Mouse (Mus musculus) midbrain, embryonic 13.5 days (tissue): ENCODE measurements around the gene Dcdc2a. TPM values are rescaled to one million over a fixed set of nuclear protein-coding genes. Genes with fewer than 3 reads are reported as not detected.

Experiments
- ATAC-seq: fragments of 200-750 bp; cut with Nextera tagmentation; 2 replicates; pipeline ENCODE4 v1.8.0; 2017; ENCODE audit warnings: mild to moderate bottlenecking, moderate TSS enrichment, moderate library complexity
- H3K27ac ChIP-seq: fragments of 300-500 bp; sonication (generic); 2 replicates; pipeline ENCODE4 v1.5.1; 2015; ENCODE audit warnings: inconsistent platforms, mild to moderate bottlenecking, moderate library complexity
- H3K27me3 ChIP-seq: fragments of 300-500 bp; sonication (generic); 2 replicates; pipeline ENCODE4 v1.6.1; 2015; ENCODE audit warnings: mild to moderate bottlenecking, inconsistent platforms
- H3K36me3 ChIP-seq: fragments of 300-500 bp; sonication (generic); 2 replicates; pipeline ENCODE4 v1.6.1; 2015; ENCODE audit warnings: mild to moderate bottlenecking, inconsistent platforms
- H3K4me1 ChIP-seq: fragments of 300-500 bp; sonication (generic); replicated peaks from 2 replicates; pipeline ENCODE4 v1.6.1; 2015; ENCODE audit warnings: inconsistent platforms
- H3K4me2 ChIP-seq: fragments of 300-500 bp; sonication (generic); replicated peaks from 2 replicates; pipeline ENCODE4 v1.6.1; 2015; ENCODE audit warnings: moderate library complexity, mild to moderate bottlenecking, inconsistent platforms
- H3K4me3 ChIP-seq: fragments of 300-500 bp; sonication (generic); replicated peaks from 2 replicates; pipeline ENCODE4 v1.5.1; 2015; ENCODE audit warnings: mild to moderate bottlenecking, inconsistent platforms
- H3K9ac ChIP-seq: fragments of 300-500 bp; sonication (generic); replicated peaks from 2 replicates; pipeline ENCODE4 v1.6.1; 2015; ENCODE audit warnings: mild to moderate bottlenecking, inconsistent platforms
- H3K9me3 ChIP-seq: fragments of 300-500 bp; sonication (generic); 2 replicates; pipeline ENCODE4 v1.6.1; 2016; ENCODE audit warnings: mild to moderate bottlenecking, inconsistent platforms
- WGBS: fragments of 180-500 bp; shearing (Covaris S2); methylation state at CpG from one replicate; pipeline ENCODE4 v1.1.7; 2015; 5-methylcytosine and 5-hydroxymethylcytosine counted together
- polyA plus RNA-seq: library from polyadenylated mRNA; unstranded; fragments of >200 nt; fragmentation: Nextera tagmentation; extraction: Ambion mirVana; gene quantifications from 2 replicates; pipeline ENCODE4 v1.2.1, GENCODE M21; 2015

Dcdc2a gene
- polyA plus RNA-seq, 1 experiment from 2014 or later, result 3.0 TPM

DNA sequence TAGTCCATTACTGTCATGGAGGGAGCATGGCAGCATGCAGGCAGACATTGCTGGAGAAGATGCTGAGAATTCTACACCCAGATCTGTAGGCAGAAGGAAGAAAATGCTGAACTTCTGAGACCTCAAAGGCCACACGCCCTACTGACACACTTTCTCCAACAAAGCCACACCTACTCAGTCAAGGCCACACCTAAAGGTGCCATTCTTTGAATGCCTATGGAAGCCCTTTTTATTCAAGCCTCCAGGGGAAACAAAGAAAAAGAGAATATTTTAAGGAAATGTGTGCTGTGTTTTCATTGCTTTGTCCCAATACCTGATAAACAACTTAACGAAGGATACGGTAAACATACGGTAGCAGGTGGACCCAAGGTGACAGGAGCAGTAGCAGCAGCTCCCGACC is 3.1 kb upstream of the Dcdc2a start:
- no peak overlapping the region for H3K4me3 ChIP-seq
- WGBS, result 96% methylated on average over 5 of the region's 5 CpGs

DNA sequence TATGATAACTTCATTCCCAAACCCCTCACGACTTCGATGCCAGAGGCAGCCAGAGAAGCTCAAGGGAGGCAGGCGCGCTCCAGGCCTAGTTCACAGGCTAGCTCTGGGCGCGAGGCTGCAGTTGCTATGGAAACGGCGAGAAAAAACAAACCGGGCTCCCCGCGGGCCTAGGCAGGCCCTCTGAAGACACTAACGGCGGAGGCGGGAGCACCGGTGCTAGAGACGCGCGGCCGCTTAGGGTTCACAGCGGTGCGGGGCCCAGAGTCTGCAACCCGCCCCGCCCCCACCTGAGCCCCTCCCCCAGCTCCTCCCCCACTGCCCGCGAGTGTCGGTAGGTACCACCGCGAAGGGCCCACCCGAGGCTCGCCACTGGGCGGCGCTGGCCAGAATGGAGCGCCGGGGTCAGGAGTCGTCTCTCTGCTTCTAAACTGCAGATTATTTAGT is 671 bp upstream of the Dcdc2a start:
- Histone ChIP-seq H3K9ac (peak overlapping the region; percentile 44), H3K4me3 (peak overlapping the region; percentile 54), H3K27ac (no peak overlapping the region), H3K27me3 (peaks cover 38% of the 10 kb centered on the region), H3K9me3 (no peaks in the 10 kb centered on the region; the same call in 1 of the 2 replicates), H3K4me1 (peaks cover 19% of the 10 kb centered on the region), H3K36me3 (no peaks in the 10 kb centered on the region), H3K4me2 (peak overlapping the region; percentile 85)
- peak; percentile 94 for ATAC-seq
- WGBS, result under 1% methylated on average over 33 of the region's 35 CpGs

More for the DNA sequence above, 3.1 kb upstream of the Dcdc2a start:
- H3K36me3 ChIP-seq, result no peaks in the 10 kb centered on the region
- no peak for ATAC-seq
- no peak overlapping the region for H3K4me2 ChIP-seq
- peaks cover 19% of the 10 kb centered on the region for H3K4me1 ChIP-seq
- no peaks in the 10 kb centered on the region; the same call in 1 of the 2 replicates for H3K9me3 ChIP-seq
- H3K9ac ChIP-seq, result no peak overlapping the region
- no peak overlapping the region for H3K27ac ChIP-seq
- H3K27me3 ChIP-seq, result peaks cover 38% of the 10 kb centered on the region

DNA sequence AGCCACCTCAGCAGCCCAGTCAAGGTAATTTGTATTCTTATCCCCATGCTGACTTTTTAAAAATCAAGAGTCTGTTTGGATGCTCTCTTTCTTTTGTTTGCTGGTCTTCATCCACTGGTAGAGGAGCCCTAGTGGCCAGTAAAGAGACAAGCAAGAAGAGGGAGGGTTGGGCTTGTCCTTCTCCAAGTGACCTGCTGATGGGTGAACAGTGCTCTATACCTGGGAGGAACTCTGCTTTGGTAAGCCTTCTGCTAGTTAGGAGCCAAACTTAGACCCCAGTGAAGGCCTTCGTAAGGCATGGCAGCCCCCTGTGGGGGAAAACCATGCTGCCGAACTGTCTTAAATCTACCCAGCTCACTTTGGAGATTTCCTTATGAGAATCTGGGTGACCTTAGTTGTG is 10.9 kb downstream of the Dcdc2a start:
- Histone ChIP-seq H3K4me2 (no peak overlapping the region), H3K36me3 (no peaks in the 10 kb centered on the region), H3K27me3 (no peaks in the 10 kb centered on the region), H3K4me3 (no peak overlapping the region), H3K27ac (no peak overlapping the region), H3K9me3 (no peaks in the 10 kb centered on the region), H3K9ac (no peak overlapping the region), H3K4me1 (no peaks in the 10 kb centered on the region)
- ATAC-seq, result no peak
- WGBS, result 98% methylated on average over 2 of the region's 2 CpGs

DNA sequence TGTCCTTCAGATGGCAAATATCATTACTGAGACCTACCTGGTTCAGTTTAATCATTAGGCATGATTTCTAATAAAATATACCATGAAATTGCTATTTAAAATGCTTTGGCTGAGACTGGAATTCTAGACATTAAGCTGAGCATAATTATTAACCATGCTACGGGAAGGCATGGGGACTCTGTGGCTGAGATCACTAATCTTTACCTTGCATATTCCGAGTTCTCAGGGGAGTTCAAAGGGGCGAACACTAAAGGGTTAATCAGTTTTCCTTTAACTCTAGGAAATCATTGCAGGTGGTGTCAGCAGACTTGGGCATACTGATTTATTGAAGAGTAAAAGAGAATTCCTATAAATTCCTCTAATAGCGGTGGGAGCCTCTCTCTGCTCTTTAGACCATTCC is 11.4 kb downstream of the Dcdc2a start:
- Histone ChIP-seq H3K27ac (no peak overlapping the region), H3K9me3 (no peaks in the 10 kb centered on the region), H3K9ac (no peak overlapping the region), H3K4me2 (no peak overlapping the region), H3K27me3 (no peaks in the 10 kb centered on the region), H3K4me3 (no peak overlapping the region), H3K4me1 (no peaks in the 10 kb centered on the region), H3K36me3 (no peaks in the 10 kb centered on the region)
- no peak for ATAC-seq
- 92% methylated on average over 4 of the region's 4 CpGs for WGBS

DNA sequence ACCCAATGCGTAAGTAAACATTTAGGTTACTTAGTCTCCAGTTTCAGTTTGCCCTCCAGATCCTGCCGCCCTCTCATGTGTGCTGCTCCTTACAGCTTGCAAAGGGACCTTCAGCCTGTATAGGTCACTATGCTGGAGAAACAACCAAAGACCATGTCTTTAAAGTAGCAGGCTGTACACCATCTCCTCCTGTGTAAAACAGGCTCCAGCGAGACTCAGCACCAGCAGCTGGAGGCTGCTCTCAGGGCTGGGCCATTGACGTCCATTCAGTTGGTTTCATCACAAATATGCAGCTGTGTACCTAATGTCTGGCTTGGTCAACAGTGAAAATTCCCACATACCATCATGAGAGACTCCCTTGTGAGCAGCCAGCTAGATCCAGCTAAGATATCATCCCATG is 14.0 kb downstream of the Dcdc2a start:
- Histone ChIP-seq H3K9ac (no peak overlapping the region), H3K36me3 (no peaks in the 10 kb centered on the region), H3K9me3 (no peaks in the 10 kb centered on the region), H3K4me2 (no peak overlapping the region), H3K4me1 (no peaks in the 10 kb centered on the region), H3K4me3 (no peak overlapping the region), H3K27ac (no peak overlapping the region), H3K27me3 (no peaks in the 10 kb centered on the region)
- ATAC-seq, result no peak
- 87% methylated on average over 4 of the region's 4 CpGs for WGBS

DNA sequence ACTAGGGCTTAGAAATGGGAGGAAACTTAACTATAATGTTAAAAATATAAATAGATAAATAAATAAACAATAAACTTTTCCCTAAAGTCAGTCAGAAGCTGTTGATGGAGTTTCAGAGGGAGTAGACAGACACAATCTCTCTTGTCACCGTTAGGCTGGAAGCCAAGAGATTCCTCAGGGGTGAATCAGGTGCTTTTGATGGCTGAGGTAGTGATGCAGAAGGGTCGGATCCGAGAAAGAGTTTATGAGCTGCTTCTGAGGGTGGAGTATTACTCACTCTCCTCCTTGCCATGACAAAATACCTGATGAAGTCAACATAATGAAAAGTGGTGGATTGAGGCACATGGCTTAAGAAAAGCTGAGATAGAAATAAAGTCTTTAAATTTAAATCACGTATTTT is 15.0 kb downstream of the Dcdc2a start:
- no peaks in the 10 kb centered on the region for H3K9me3 ChIP-seq
- no peak overlapping the region for H3K4me2 ChIP-seq
- H3K4me1 ChIP-seq, result no peaks in the 10 kb centered on the region
- 90% methylated on average over 4 of the region's 4 CpGs for WGBS
- no peak overlapping the region for H3K27ac ChIP-seq
- H3K27me3 ChIP-seq, result no peaks in the 10 kb centered on the region
- H3K4me3 ChIP-seq, result no peak overlapping the region
- no peaks in the 10 kb centered on the region for H3K36me3 ChIP-seq
- no peak overlapping the region for H3K9ac ChIP-seq
- ATAC-seq, result no peak

DNA sequence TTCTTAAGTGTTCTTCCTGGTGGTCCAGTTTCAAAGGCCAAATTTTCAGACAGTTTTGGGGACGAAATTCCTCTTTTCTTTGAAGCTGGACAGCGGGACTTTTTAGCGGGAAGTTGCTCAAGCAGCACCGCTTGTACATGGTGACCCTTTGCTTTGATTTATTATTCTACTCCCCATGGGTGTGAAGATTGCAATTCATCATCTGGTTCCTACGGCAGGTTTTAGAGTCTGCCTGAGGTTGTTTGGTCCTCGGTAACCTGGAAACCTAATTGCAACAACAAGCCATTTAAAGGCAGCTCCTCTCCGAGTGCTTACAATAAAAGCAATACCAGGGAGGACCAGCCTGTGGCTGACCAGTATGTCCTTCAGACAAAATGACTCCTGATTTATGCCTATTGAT is 21.5 kb downstream of the Dcdc2a start:
- Histone ChIP-seq H3K4me1 (no peaks in the 10 kb centered on the region), H3K9ac (no peak overlapping the region), H3K9me3 (no peaks in the 10 kb centered on the region), H3K27ac (no peak overlapping the region), H3K27me3 (no peaks in the 10 kb centered on the region), H3K4me3 (no peak overlapping the region), H3K4me2 (no peak overlapping the region), H3K36me3 (no peaks in the 10 kb centered on the region)
- WGBS, result 39% methylated on average over 7 of the region's 7 CpGs
- ATAC-seq, result no peak

DNA sequence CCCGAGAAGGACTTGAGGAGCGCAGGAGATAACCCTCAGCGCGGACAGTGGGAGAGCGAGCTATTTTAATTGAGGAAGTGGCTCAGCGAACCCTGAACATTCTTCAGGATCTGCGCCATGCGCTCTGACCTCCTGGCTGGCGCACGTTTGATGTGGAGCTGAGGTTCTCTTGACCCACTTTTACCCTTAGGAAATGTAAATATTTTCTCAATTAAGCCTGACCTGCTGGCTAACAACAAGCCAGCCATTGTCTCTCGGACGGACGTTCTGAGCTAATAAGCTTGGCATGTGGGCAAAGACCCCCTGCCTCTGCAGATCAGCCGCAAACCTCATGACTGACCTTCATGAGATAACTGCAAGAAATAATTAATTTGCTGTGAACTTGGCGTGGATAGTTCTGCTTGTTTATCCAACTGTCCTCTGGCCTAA is 27.4 kb downstream of the Dcdc2a start:
- H3K9ac ChIP-seq, result no peak overlapping the region
- H3K4me1 ChIP-seq, result peaks cover 5% of the 10 kb centered on the region; the same call in 1 of the 2 replicates
- 34% methylated on average over 15 of the region's 15 CpGs for whole genome bisulfite sequencing
- H3K9me3 ChIP-seq, result no peaks in the 10 kb centered on the region
- H3K27ac ChIP-seq, result no peak overlapping the region
- H3K27me3 ChIP-seq, result no peaks in the 10 kb centered on the region
- no peak for ATAC-seq
- no peaks in the 10 kb centered on the region for H3K36me3 ChIP-seq
- no peak overlapping the region for H3K4me3 ChIP-seq
- peak overlapping the region; percentile 19; the same call in 1 of the 2 replicates for H3K4me2 ChIP-seq

DNA sequence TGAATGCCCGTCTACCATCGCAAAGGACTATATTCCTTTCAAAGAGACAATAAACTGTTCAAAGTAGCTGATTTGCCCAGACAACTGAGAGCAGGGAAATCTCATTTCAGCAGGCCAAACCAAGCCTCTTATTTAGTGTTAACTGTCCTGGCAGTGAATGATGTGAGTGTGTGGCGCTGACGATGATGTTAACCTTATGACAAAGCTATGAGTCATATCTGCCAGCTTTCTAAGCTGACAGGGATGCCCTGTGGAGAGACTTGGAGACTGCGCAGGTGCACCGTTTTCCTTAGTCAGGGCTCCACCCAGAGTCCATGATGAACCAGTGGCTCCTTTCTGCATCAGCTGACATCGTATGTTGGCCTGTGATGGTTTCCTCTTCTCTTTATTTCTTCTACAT is 29.3 kb downstream of the Dcdc2a start:
- no peak overlapping the region for H3K4me2 ChIP-seq
- H3K27me3 ChIP-seq, result no peaks in the 10 kb centered on the region
- H3K4me3 ChIP-seq, result no peak overlapping the region
- ATAC-seq, result no peak
- peaks cover 5% of the 10 kb centered on the region; the same call in 1 of the 2 replicates for H3K4me1 ChIP-seq
- 93% methylated on average over 7 of the region's 7 CpGs for WGBS
- no peaks in the 10 kb centered on the region for H3K9me3 ChIP-seq
- no peak overlapping the region for H3K27ac ChIP-seq
- H3K9ac ChIP-seq, result no peak overlapping the region
- no peaks in the 10 kb centered on the region for H3K36me3 ChIP-seq

DNA sequence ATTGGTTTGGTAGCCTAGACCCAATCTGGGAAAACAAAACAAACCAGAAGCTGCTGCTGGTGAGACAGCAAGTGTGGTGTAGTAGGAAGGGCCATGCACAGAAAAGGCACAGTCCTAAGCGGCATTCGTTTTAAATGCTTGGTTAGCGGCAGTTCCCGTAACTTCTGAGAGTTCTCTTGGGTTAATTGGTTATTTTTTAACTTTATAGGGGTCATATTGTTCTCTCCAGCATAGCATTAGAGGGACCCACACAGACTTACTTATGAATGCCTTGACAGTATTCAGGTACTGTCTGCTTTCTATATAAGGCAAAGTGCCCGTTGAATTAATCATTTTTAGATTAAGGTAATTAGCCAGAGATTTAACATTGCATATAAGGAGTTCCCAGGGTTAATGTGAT is 35.5 kb downstream of the Dcdc2a start:
- 90% methylated on average over 5 of the region's 5 CpGs for WGBS
- H3K9me3 ChIP-seq, result no peaks in the 10 kb centered on the region
- H3K36me3 ChIP-seq, result no peaks in the 10 kb centered on the region
- no peaks in the 10 kb centered on the region for H3K27me3 ChIP-seq
- no peak overlapping the region for H3K9ac ChIP-seq
- no peak overlapping the region for H3K27ac ChIP-seq
- no peak for ATAC-seq
- no peak overlapping the region for H3K4me2 ChIP-seq
- H3K4me1 ChIP-seq, result no peaks in the 10 kb centered on the region
- no peak overlapping the region for H3K4me3 ChIP-seq

DNA sequence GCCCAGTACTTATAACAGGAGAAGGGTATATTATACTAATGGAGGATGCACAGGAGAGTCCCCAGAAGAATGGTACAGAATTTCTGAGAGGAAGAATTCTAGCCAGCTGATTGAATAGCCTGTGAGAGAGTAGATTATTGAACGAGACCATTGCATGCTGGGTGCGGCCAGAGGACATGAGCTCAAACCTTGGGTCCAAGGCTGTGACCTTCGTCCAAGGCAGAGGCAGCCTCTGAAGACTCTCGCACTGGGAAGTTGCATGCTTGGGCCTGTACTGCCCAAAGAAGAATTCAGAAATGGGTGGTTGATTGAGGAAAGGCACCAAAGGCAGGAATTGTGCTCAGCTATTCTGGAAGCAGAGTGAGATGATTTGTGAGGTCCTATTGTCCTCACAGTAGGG is 38.0 kb downstream of the Dcdc2a start:
- no peak for ATAC-seq
- Histone ChIP-seq H3K27me3 (no peaks in the 10 kb centered on the region), H3K9me3 (no peaks in the 10 kb centered on the region), H3K4me3 (no peak overlapping the region), H3K9ac (no peak overlapping the region), H3K36me3 (no peaks in the 10 kb centered on the region), H3K4me2 (no peak overlapping the region), H3K27ac (no peak overlapping the region), H3K4me1 (no peaks in the 10 kb centered on the region)
- 88% methylated on average over 4 of the region's 4 CpGs for WGBS

DNA sequence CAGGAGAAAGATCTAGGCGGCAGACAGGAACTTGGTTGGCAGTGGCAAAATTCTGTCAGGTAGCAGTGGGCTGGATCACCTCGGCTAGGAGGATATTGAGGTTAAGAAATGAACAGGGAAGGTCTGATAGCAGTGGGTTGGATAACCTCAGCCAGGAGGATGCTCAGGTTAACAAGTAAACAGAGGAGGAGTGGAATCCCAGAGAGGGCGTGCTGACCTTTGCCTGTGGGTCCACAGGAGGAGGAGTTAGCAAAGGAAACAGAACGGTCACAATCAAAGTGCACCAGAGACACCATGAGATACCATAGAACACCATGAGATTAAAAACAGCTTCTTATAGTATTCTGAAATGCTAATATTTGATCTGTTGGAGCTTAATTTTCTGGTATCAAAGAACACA is 38.6 kb downstream of the Dcdc2a start:
- WGBS, result 77% methylated on average over 4 of the region's 4 CpGs
- Histone ChIP-seq H3K27me3 (no peaks in the 10 kb centered on the region), H3K4me3 (no peak overlapping the region), H3K4me1 (no peaks in the 10 kb centered on the region), H3K9ac (no peak overlapping the region), H3K9me3 (no peaks in the 10 kb centered on the region), H3K36me3 (no peaks in the 10 kb centered on the region), H3K27ac (no peak overlapping the region), H3K4me2 (no peak overlapping the region)
- no peak for ATAC-seq

DNA sequence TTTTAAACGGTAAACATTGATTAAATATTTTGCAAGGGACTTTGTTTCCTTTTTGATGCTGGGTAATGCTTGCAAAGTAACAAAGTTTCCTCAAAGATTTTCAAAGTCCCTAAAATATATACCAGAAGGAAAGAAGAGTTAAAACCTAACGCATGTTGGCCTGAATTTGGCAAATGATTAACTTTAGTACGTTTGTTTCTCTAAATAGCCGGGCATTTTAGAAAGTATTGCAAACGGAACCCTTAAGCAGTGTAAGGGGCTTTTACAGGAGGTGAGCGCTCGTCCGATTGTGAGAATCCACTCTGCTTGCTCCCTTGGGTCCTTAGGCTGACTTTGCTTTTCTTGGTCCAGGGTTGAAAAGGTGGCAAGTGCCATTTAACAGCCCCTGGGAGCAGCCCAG is 41.5 kb downstream of the Dcdc2a start:
- 90% methylated on average over 8 of the region's 8 CpGs for WGBS
- H3K4me2 ChIP-seq, result no peak overlapping the region
- no peak overlapping the region for H3K4me3 ChIP-seq
- no peak overlapping the region for H3K27ac ChIP-seq
- ATAC-seq, result no peak
- H3K27me3 ChIP-seq, result no peaks in the 10 kb centered on the region
- H3K36me3 ChIP-seq, result no peaks in the 10 kb centered on the region
- no peaks in the 10 kb centered on the region for H3K9me3 ChIP-seq
- no peaks in the 10 kb centered on the region for H3K4me1 ChIP-seq
- H3K9ac ChIP-seq, result no peak overlapping the region
